Mouse (Mus musculus): Measurements from ENCODE around the gene Atxn10.

Gene Atxn10

GRCm38 (mm10) chr15:85507370-85508014, 171.4 kb downstream of the Atxn10 start:
- TF ChIP-seq GATA4 (IDR thresholded peaks at IDR 0.05; ENCODE audit: insufficient replicate concordance, low read length), result no peak

Measured in liver, adult (tissue).